14 mouse cellular contexts compared by ENCODE assay signal in genomic region chr2:75607010-75607915, GRCm38 (mm10). TPM values are rescaled to one million over a fixed set of nuclear protein-coding genes. Genes with fewer than 3 reads are reported as not detected.
DNase-seq lines count a peak whose midpoint lies in the region; ATAC-seq and TF ChIP-seq lines count a peak whose summit lies in the region.
"Had no signal": no experiment of that assay in that cellular context is flagged by ENCODE, and none has a peak within 500 bp of the region (broad histone marks: within the 10 kb centered on the region; RNA-seq: fewer than 3 reads in every experiment).

No protein-coding gene starts in this region.

- peaks cover 31% of the 10 kb centered on the region for H3K27me3 ChIP-seq in heart, embryonic 10.5 days (ENCODE audit: insufficient read depth, poor library complexity, severe bottlenecking)
- 0 out of 2 replicates have a peak, but pooled peaks cover 6% of the 10 kb centered on the region for H3K27me3 ChIP-seq in limb, embryonic 12.5 days
- H3K27me3 ChIP-seq in stomach, postnatal 0 days (ENCODE audit: control insufficient read depth, insufficient read depth, low read length) = no peaks in the 10 kb centered on the region

- peaks cover 10% of the 10 kb centered on the region for H3K4me1 ChIP-seq in heart, embryonic 10.5 days
- H3K4me1 ChIP-seq in limb, embryonic 12.5 days (replicated peaks) = peaks cover 42% of the 10 kb centered on the region
- H3K4me1 ChIP-seq in stomach, postnatal 0 days (replicated peaks; ENCODE audit: control insufficient read depth, insufficient read depth) = no peaks in the 10 kb centered on the region; the same call in none of the 2 replicates

- no peak overlapping the region for H3K27ac ChIP-seq in heart, embryonic 10.5 days
- peak overlapping the region; percentile 76 for H3K27ac ChIP-seq in limb, embryonic 12.5 days
- no peak overlapping the region for H3K27ac ChIP-seq in stomach, postnatal 0 days (replicated peaks)
- H3K27ac ChIP-seq: embryonic facial prominence, embryonic 12.5 days; left cerebral cortex, adult 2 months; liver, embryonic 13.5 days had no signal

- H3K9ac ChIP-seq in limb, embryonic 12.5 days (replicated peaks) = no peak overlapping the region
- H3K9ac ChIP-seq in stomach, postnatal 0 days (ENCODE audit: low read length) = no peak overlapping the region
- H3K9ac ChIP-seq: embryonic facial prominence, embryonic 12.5 days; liver, embryonic 13.5 days had no signal

- H3K4me2 ChIP-seq in limb, embryonic 12.5 days = peak overlapping the region; percentile 53
- H3K4me2 ChIP-seq in stomach, postnatal 0 days (replicated peaks; ENCODE audit: low read depth) = no peak overlapping the region
- H3K4me2 ChIP-seq: embryonic facial prominence, embryonic 12.5 days; liver, embryonic 13.5 days had no signal

- peak; percentile 28 for TF ChIP-seq CTCF in stomach, postnatal 0 days (IDR thresholded peaks at IDR 0.05; ENCODE audit: low read depth)

- H3K9me3 ChIP-seq in heart, embryonic 10.5 days = no peaks in the 10 kb centered on the region
- no peaks in the 10 kb centered on the region for H3K9me3 ChIP-seq in limb, embryonic 12.5 days
- H3K9me3 ChIP-seq in stomach, postnatal 0 days (ENCODE audit: control insufficient read depth, low read length) = no peaks in the 10 kb centered on the region
- H3K9me3 ChIP-seq: liver, embryonic 13.5 days had no signal

- 66% methylated on average over 11 of the region's 11 CpGs for WGBS in heart, embryonic 10.5 days
- WGBS in limb, embryonic 12.5 days = 46% methylated on average over 11 of the region's 11 CpGs
- WGBS in stomach, postnatal 0 days = 58% methylated on average over 11 of the region's 11 CpGs

- DNase-seq in heart, adult 11 months = peak; percentile 75
- no peak for DNase-seq in heart, embryonic 10.5 days (ENCODE audit: low spot score)
- DNase-seq in thymus, postnatal 0 days (ENCODE audit: low spot score) = peak; percentile 37
- DNase-seq in thymus, postnatal 10 days (ENCODE audit: low spot score in 2 of 2) = no peak
- DNase-seq in stomach, postnatal 0 days (ENCODE audit: low spot score) = no peak
- no peak for DNase-seq in right cerebral cortex, adult 18-20 months
- no peak for DNase-seq in left cerebral cortex, adult 11 months (ENCODE audit: low spot score)
- DNase-seq: cerebellum, adult 9-11 months; liver, embryonic 13.5 days; right cerebral cortex, postnatal 14 days had no signal

- ATAC-seq in limb, embryonic 12.5 days (ENCODE audit: insufficient number of reproducible peaks, insufficient read depth, low FRiP score, low TSS enrichment, low read depth) = peak; percentile 27
- no peak for ATAC-seq in stomach, postnatal 0 days (ENCODE audit: low FRiP score, low TSS enrichment)
- ATAC-seq: hindbrain, embryonic 16.5 days had no signal

- no peak overlapping the region for H3K4me3 ChIP-seq in heart, embryonic 10.5 days
- peak overlapping the region; percentile 6; the same call in 1 of the 2 replicates for H3K4me3 ChIP-seq in limb, embryonic 12.5 days (replicated peaks)
- H3K4me3 ChIP-seq in stomach, postnatal 0 days (ENCODE audit: low read depth, low read length) = no peak overlapping the region
- H3K4me3 ChIP-seq: embryonic facial prominence, embryonic 12.5 days; left cerebral cortex, adult 2 months; liver, embryonic 13.5 days had no signal

- TF ChIP-seq EP300 in stomach, postnatal 0 days (optimal IDR thresholded peaks at IDR 0.05) = no peak

- H3K36me3 ChIP-seq in heart, embryonic 10.5 days = no peaks in the 10 kb centered on the region
- no peaks in the 10 kb centered on the region for H3K36me3 ChIP-seq in limb, embryonic 12.5 days
- H3K36me3 ChIP-seq in stomach, postnatal 0 days (ENCODE audit: control insufficient read depth, insufficient read depth, low read length) = no peaks in the 10 kb centered on the region
- H3K36me3 ChIP-seq: embryonic facial prominence, embryonic 12.5 days; liver, embryonic 13.5 days had no signal

RNA-seq across cellular contexts. Expression of gene Hnrnpa3, which starts 51.8 kb away (rescaled TPM):
- 188 and 209 TPM in 2 replicates for polyA plus RNA-seq in heart, embryonic 10.5 days (2016; fragmentation: Nextera tagmentation; extraction: Ambion mirVana)
- 292 and 303 TPM in 2 replicates for polyA plus RNA-seq in thymus, postnatal 0 days (2015; fragmentation: Nextera tagmentation; extraction: Ambion mirVana)
- polyA plus RNA-seq in limb, embryonic 12.5 days (2016; fragmentation: Nextera tagmentation; extraction: Ambion mirVana) = 393 and 427 TPM in 2 replicates
- 116 and 127 TPM in 2 replicates for polyA plus RNA-seq in stomach, postnatal 0 days (2015; fragmentation: Nextera tagmentation; extraction: Ambion mirVana)

Comparison
In these comparisons a context has a peak if more than half of its experiments do, and no peak if none do; other contexts are left out.
1. DNase-seq: peak in heart, adult 11 months (single experiment) and thymus, postnatal 0 days (single experiment); none in heart, embryonic 10.5 days (single experiment), thymus, postnatal 10 days (0 of 2), stomach, postnatal 0 days (single experiment), right cerebral cortex, adult 18-20 months (single experiment) and left cerebral cortex, adult 11 months (single experiment).